Mouse (Mus musculus): ENCODE measurements around the gene Trmt10a.

Trmt10a gene

DNA sequence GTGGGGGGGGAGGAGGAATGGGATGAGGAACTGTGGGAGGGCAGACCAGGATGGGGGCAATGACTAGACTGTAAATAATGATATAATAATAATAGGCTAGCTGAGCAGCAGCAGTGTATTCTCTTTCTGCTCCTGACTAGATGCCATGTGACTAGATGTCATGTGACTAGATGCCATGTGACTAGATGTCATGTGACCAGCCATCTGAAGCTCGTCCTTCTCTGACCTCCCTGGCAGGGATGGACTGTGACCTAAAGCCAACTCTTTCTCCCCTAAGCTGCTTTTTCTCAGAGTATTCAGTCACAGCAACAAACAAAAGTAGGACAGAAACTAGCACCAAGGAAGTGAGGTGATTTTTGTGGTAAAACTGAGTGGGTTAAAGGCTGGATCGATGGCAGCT, 38.8 kb downstream of the Trmt10a start:
- in situ Hi-C loops (cut with MboI; ENCODE audit: low pct_unique_long_range_greater_than_20kb in 1 of 2, low sequenced_read_pairs in 2 of 2, unreplicated experiment in 1 of 2): loop anchor here in 1 of 2 experiments (25.0 kb wide), 1 partner anchor 430 kb away; no protein-coding TSS in a partner anchor

DNA sequence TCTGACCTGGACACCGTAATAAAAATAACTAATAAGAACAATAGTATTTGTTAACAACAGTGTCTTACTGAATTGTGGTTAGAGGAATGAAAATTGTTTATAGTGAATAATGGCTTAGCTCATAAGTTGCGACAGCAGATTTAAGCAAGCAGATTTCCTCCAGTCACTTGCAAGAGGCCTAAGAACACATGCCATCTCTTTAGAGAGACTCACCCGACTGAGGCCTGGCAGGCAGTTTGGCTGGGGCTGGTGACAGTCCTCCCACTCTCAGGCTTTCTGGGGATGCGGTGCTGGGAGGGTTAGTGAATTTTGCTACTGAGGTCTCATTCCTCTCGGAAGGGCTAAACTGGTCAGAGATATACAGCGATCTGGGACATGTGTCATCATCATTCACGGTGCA, 40.1 kb downstream of the Trmt10a start:
- in situ Hi-C loops (cut with MboI; ENCODE audit: low pct_unique_long_range_greater_than_20kb in 1 of 2, low sequenced_read_pairs in 2 of 2, unreplicated experiment in 1 of 2): loop anchor here in 1 of 2 experiments (25.0 kb wide), 1 partner anchor 429 kb away; no protein-coding TSS in a partner anchor

DNA sequence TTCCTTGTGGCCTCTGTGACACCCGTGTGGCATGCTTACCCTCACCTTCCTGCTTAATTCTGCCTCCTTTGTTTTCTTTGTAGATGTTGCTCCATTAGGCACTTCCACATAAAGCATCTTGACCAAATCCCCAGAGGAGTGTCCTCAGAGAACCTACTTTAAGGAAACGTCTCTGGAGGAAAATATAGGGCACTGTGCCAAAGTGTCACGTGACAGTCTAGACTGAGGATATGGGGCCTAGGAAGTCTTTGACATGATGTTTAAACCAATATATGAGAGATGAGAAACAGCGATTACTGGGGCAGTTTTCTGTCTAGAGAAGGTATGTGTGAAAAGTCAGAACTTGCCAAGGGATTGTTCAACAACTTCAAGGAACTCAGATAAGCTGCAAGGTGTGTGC, 42.0 kb downstream of the Trmt10a start:
- in situ Hi-C loops (cut with MboI; ENCODE audit: low pct_unique_long_range_greater_than_20kb in 1 of 2, low sequenced_read_pairs in 2 of 2, unreplicated experiment in 1 of 2): loop anchor here in 1 of 2 experiments (25.0 kb wide), 1 partner anchor 427 kb away; no protein-coding TSS in a partner anchor

DNA sequence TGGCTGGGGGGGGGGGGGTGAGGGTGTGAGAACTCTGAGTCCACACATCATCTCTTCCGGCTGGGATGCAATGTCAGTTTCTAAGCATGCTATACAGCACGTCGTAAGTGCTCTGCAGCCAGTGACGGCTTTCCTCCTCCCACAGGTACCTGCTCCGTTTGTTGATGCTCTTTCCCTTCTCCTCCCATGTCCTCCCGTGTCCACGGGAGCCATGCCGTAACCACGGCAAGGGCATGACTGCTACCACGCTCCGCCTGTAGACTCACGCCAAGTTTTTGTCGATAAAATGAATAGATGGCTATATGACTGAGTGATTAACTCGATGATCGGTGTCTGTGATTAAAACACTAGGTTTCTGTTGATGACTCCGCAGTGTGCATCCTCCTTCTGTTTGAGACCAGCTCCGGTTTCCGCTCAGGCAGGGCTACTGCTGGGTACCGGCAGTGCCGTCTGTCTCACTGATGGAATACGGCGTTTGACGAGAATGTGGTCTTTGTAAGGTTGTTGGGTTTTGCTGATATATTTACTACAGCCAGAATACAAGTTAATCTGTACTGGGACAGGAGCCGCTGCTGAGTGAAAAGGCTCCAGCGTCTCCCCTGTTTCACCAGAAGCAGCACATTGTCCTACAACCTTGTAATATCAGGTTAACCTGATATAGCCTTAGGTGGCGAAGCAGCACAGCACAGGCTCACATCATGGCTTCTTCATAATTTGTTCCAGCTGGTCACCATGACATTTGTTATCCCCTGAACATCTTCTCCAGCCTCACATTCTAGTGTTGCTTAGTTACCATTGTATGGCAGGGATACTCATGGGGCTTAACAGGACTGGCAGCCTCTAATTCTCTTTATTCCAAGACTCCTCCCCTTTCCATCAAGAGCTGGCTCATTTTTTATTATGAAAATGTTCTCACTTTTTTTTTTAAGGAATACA, 43.0 kb downstream of the Trmt10a start:
- in situ Hi-C loops (cut with MboI; ENCODE audit: low pct_unique_long_range_greater_than_20kb in 1 of 2, low sequenced_read_pairs in 2 of 2, unreplicated experiment in 1 of 2): loop anchor here in 1 of 2 experiments (25.0 kb wide), 1 partner anchor 426 kb away; no protein-coding TSS in a partner anchor

DNA sequence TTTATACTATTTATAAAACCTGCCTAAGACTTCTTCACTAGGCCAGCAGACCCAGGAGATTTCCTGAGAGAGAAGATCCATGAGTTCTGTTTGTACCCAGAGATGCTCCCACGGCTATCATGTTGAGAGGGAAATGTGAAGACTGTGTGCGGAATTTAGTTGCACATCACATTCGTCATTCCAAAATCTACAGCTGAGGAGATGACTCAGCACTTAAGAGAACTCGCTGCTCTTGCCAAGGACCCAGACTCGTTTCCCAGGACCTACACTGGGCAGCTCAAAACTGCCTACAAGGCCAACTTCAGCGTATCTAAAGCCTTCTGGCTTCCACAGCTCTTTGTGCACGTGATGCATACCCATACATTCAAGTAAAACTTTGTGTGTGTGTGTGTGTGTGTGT, 49.0 kb downstream of the Trmt10a start:
- in situ Hi-C loops (cut with MboI; ENCODE audit: low pct_unique_long_range_greater_than_20kb in 1 of 2, low sequenced_read_pairs in 2 of 2, unreplicated experiment in 1 of 2): loop anchor here (10.0 to 25.0 kb wide), 2 partner anchors 243 to 420 kb away; no protein-coding TSS in a partner anchor

DNA sequence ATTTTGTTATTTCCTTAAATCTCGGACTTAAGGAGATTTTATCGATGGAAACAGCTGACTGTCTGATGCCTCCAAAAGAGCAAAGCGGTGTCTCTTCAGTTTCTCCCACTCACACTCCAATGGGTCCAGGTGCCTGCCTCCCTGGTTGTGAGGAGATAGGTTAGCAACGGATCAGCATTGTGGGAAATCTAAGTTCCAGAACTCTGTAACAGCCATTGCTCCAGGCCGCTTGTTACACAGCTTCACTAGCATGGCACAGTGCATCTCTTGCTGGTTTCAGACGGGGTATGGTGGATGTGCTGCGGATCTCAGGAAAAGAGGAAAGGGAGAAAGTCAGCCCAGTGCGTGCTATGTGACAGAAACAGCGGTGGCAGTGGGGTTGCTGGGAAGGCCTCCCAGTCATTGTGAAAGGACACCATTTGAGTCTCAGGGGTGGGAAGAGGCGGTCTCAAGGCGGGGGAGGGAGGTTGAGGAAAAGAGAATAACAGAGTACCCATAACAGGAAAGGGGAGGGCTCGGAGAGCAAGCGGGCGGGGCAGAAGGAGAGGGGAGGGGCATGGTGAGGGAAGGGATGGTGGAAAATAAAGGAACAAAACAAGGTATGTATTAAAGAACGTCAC, 50.5 kb downstream of the Trmt10a start, which contains the start of gene 4930579F01Rik:
Gene 4930579F01Rik, minus strand, starts transcription at position 143 of the 620 bp plus-strand sequence.
- in situ Hi-C loops (cut with MboI; ENCODE audit: low pct_unique_long_range_greater_than_20kb in 1 of 2, low sequenced_read_pairs in 2 of 2, unreplicated experiment in 1 of 2): loop anchor here (10.0 to 25.0 kb wide), 2 partner anchors 241 to 419 kb away; no protein-coding TSS in a partner anchor

DNA sequence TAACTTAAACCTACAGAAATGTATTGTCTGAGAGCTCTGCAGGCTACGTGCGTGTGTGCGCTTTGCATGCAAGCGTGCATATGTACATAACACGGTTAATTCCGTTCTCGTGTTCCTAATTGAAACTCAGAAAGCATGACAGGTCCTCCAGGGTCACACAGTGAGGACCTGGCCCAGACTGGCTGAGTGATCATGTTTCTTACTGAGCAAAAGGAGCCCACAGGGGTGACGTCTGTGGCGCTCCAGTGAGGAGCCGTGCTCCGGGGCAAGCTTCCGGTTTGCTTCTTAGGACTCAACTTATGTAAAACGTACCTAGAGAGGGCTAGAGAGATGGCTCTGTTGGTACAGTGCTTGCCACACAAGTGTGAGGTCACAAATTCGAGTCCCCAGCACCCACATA, 53.8 kb downstream of the Trmt10a start:
- in situ Hi-C loops (cut with MboI; ENCODE audit: low pct_unique_long_range_greater_than_20kb in 1 of 2, low sequenced_read_pairs in 2 of 2, unreplicated experiment in 1 of 2): loop anchor here (10.0 to 25.0 kb wide), 2 partner anchors 238 to 415 kb away; no protein-coding TSS in a partner anchor

DNA sequence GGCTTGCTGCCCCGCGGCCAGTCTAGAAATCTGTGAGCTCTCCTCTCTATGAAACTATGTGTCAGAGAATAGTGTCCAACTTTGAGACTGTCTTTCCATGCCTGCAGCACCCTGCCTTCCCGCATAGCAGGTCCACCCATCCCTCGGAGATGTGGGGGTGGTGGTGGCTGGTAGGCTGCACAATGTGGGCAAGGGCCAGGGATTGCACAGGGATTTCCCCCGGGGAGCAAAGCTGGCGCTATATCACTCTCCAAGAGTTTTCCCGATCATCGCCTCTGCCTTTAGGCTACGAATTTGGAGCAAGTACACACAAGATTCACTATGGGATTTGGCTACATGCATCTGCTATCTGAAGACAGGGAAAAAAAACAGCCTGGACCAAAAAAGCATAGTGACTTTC, 54.3 kb downstream of the Trmt10a start:
- in situ Hi-C loops (cut with MboI; ENCODE audit: low pct_unique_long_range_greater_than_20kb in 1 of 2, low sequenced_read_pairs in 2 of 2, unreplicated experiment in 1 of 2): loop anchor here (10.0 to 25.0 kb wide), 2 partner anchors 237 to 415 kb away; no protein-coding TSS in a partner anchor

DNA sequence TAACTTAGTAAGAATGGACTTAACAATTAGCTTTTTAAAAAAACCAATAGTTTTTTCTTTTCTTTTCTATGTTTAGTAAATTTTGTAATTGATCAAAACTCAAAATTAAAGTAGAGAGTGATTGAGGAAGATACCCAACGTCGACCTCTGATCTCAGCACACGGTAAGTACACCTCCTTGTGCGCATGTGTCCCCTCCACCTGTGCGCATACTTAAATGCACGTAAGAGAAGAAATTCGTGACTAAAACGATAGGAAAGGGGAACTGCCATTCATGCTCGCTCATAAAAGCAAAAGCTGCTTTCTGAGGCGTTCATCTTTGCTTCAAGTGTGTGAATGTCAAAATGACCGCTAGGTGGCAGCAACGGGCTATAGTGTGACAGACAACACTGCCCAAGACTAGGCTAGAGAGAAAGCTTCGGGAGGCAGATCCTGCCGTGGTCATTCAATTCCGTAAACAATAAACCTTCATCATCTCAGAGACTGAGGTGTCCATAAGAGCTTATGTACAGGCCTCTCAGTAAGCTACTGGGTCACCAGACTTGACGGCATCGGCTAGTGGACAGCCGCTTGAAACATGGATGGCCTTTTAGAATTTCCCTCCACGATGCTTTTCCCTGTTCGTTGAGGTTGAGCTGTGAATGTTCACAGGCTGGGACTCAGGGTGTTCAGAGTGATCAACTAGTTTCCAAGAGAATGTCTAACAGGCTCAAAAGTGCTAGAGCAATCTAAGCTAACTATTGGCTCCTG, 54.9 kb downstream of the Trmt10a start:
- in situ Hi-C loops (cut with MboI; ENCODE audit: low pct_unique_long_range_greater_than_20kb in 1 of 2, low sequenced_read_pairs in 2 of 2, unreplicated experiment in 1 of 2): loop anchor here (10.0 to 25.0 kb wide), 2 partner anchors 237 to 414 kb away; no protein-coding TSS in a partner anchor

DNA sequence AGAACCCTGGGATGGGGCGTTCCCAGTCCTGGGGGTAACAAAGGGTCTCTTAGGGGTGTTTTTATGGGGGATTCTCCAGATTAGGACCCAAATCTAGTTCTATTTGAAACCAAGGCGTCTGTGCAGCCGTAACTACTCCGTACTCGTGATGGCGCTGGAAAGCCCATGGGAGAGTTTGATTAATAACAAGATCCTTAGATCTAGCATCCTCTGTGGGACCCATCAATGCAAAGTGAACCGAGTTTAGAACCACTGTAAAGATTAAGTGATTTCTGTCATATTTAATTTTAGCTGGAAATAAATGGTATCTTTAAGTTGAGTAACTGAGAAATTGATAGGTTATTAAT, 55.4 kb downstream of the Trmt10a start:
- in situ Hi-C loops (cut with MboI; ENCODE audit: low pct_unique_long_range_greater_than_20kb in 1 of 2, low sequenced_read_pairs in 2 of 2, unreplicated experiment in 1 of 2): loop anchor here (10.0 to 25.0 kb wide), 2 partner anchors 236 to 414 kb away; no protein-coding TSS in a partner anchor

DNA sequence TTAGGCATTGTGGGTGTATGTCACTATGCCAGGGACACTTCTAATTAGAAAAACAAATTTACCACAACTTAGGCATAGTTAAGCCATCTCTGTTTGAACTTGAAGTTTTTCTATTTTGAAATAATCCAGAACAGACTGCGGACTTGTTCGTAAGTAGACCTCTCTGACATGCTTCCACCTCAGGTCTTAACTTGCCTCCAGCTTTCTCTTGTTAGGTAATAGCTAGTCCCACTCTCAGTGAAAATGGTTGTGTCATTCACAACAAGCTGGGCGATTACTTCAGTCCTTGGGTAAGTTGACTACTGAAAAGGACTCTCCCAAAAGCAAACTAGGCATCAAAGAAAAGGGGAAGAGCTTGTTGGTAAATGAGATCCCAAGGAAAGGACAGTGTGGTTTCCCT, 65.6 kb downstream of the Trmt10a start:
- in situ Hi-C loops (cut with MboI; ENCODE audit: low pct_unique_long_range_greater_than_20kb in 1 of 2, low sequenced_read_pairs in 2 of 2, unreplicated experiment in 1 of 2): no loop called here

All from mouse embryonic stem cell (cell line).